Mouse (Mus musculus): ENCODE data around the gene Pja2. TPM values are rescaled to one million over a fixed set of nuclear protein-coding genes. Genes with fewer than 3 reads are reported as not detected.

The Pja2 gene
- 178 and 187 TPM in 2 replicates for polyA plus RNA-seq (2015; fragmentation: Nextera tagmentation; extraction: Ambion mirVana)

GRCm38 (mm10) chr17:64331898-64332769 lies at the start of gene Pja2:
TSS of gene Pja2 (minus strand) at chr17:64331916.
- Histone ChIP-seq H3K4me3 (peak within 1 kb of the TSS; percentile 93), H3K4me1 (replicated peaks) (peaks cover 22% of the 10 kb centered on the region), H3K36me3 (no peaks in the 10 kb centered on the region), H3K9ac (peak within 1 kb of the TSS; percentile 100), H3K27ac (replicated peaks) (peak within 1 kb of the TSS; percentile 98), H3K9me3 (no peaks in the 10 kb centered on the region), H3K27me3 (no peaks in the 10 kb centered on the region), H3K4me2 (peak within 1 kb of the TSS; percentile 65)
- WGBS = under 1% methylated on average over 49 of the region's 60 CpGs
- ATAC-seq (ENCODE audit: low FRiP score, low read depth) = peak; percentile 100

- Histone ChIP-seq H3K9ac (no peak overlapping the region), H3K27me3 (no peaks in the 10 kb centered on the region), H3K4me3 (no peak overlapping the region), H3K36me3 (no peaks in the 10 kb centered on the region), H3K4me2 (no peak overlapping the region), H3K9me3 (no peaks in the 10 kb centered on the region), H3K27ac (replicated peaks) (no peak overlapping the region), H3K4me1 (replicated peaks) (no peaks in the 10 kb centered on the region)
- ATAC-seq (ENCODE audit: low FRiP score, low read depth) = peak; percentile 73
- WGBS = 68% methylated on average over 4 of the region's 4 CpGs
Observed at GRCm38 (mm10) chr17:64375327-64375726, 43.6 kb upstream of the Pja2 start.

GRCm38 (mm10) chr17:64363694-64364093 lies 32.0 kb upstream of the Pja2 start:
- Histone ChIP-seq H3K27ac (replicated peaks) (no peak overlapping the region), H3K36me3 (no peaks in the 10 kb centered on the region), H3K4me3 (no peak overlapping the region), H3K4me2 (no peak overlapping the region), H3K4me1 (replicated peaks) (no peaks in the 10 kb centered on the region), H3K9ac (no peak overlapping the region), H3K9me3 (no peaks in the 10 kb centered on the region), H3K27me3 (no peaks in the 10 kb centered on the region)
- WGBS = 69% methylated on average over 1 of the region's 1 CpGs
- no peak for ATAC-seq (ENCODE audit: low FRiP score, low read depth)

GRCm38 (mm10) chr17:64362570-64362969 lies 30.9 kb upstream of the Pja2 start:
- ATAC-seq (ENCODE audit: low FRiP score, low read depth) = no peak
- no peaks in the 10 kb centered on the region for H3K9me3 ChIP-seq
- H3K36me3 ChIP-seq = no peaks in the 10 kb centered on the region
- no peak overlapping the region for H3K4me2 ChIP-seq
- no peak overlapping the region for H3K4me3 ChIP-seq
- WGBS = 73% methylated on average over 5 of the region's 5 CpGs
- no peak overlapping the region for H3K27ac ChIP-seq (replicated peaks)
- no peaks in the 10 kb centered on the region for H3K27me3 ChIP-seq
- no peaks in the 10 kb centered on the region for H3K4me1 ChIP-seq (replicated peaks)
- no peak overlapping the region for H3K9ac ChIP-seq

GRCm38 (mm10) chr17:64361911-64362425 lies 30.3 kb upstream of the Pja2 start:
- no peak for ATAC-seq (ENCODE audit: low FRiP score, low read depth)
- H3K4me3 ChIP-seq = no peak overlapping the region
- 79% methylated on average over 3 of the region's 3 CpGs for WGBS

GRCm38 (mm10) chr17:64353940-64354339 lies 22.2 kb upstream of the Pja2 start:
- no peak overlapping the region for H3K4me3 ChIP-seq
- H3K9me3 ChIP-seq = no peaks in the 10 kb centered on the region
- WGBS = 96% methylated on average over 7 of the region's 7 CpGs
- no peaks in the 10 kb centered on the region for H3K36me3 ChIP-seq
- no peaks in the 10 kb centered on the region for H3K4me1 ChIP-seq (replicated peaks)
- H3K27me3 ChIP-seq = no peaks in the 10 kb centered on the region
- no peak overlapping the region for H3K4me2 ChIP-seq
- ATAC-seq (ENCODE audit: low FRiP score, low read depth) = no peak
- no peak overlapping the region for H3K27ac ChIP-seq (replicated peaks)
- no peak overlapping the region for H3K9ac ChIP-seq

More at GRCm38 (mm10) chr17:64361911-64362425, 30.3 kb upstream of the Pja2 start:
- no peak overlapping the region for H3K9ac ChIP-seq
- no peaks in the 10 kb centered on the region for H3K27me3 ChIP-seq
- H3K27ac ChIP-seq (replicated peaks) = no peak overlapping the region
- H3K4me1 ChIP-seq (replicated peaks) = no peaks in the 10 kb centered on the region
- H3K36me3 ChIP-seq = no peaks in the 10 kb centered on the region
- no peak overlapping the region for H3K4me2 ChIP-seq
- no peaks in the 10 kb centered on the region for H3K9me3 ChIP-seq

- Histone ChIP-seq H3K27me3 (no peaks in the 10 kb centered on the region), H3K9me3 (no peaks in the 10 kb centered on the region), H3K4me3 (0 out of 2 replicates have a peak overlapping the region, but pooled peaks have one; percentile 6), H3K9ac (0 out of 2 replicates have a peak overlapping the region, but pooled peaks have one; percentile 10), H3K27ac (replicated peaks) (no peak overlapping the region), H3K4me2 (peak overlapping the region; percentile 42), H3K36me3 (no peaks in the 10 kb centered on the region), H3K4me1 (replicated peaks) (no peaks in the 10 kb centered on the region)
- no peak for ATAC-seq (ENCODE audit: low FRiP score, low read depth)
- WGBS = 54% methylated on average over 17 of the region's 17 CpGs
Observed at GRCm38 (mm10) chr17:64346135-64346534, 14.4 kb upstream of the Pja2 start.

GRCm38 (mm10) chr17:64344576-64345172 lies 13.0 kb upstream of the Pja2 start:
- no peaks in the 10 kb centered on the region for H3K4me1 ChIP-seq (replicated peaks)
- no peak overlapping the region for H3K27ac ChIP-seq (replicated peaks)
- WGBS = 82% methylated on average over 7 of the region's 7 CpGs
- ATAC-seq (ENCODE audit: low FRiP score, low read depth) = no peak
- H3K27me3 ChIP-seq = no peaks in the 10 kb centered on the region
- H3K4me2 ChIP-seq = no peak overlapping the region
- no peaks in the 10 kb centered on the region for H3K9me3 ChIP-seq
- no peak overlapping the region for H3K9ac ChIP-seq
- H3K4me3 ChIP-seq = no peak overlapping the region
- no peaks in the 10 kb centered on the region for H3K36me3 ChIP-seq

- no peaks in the 10 kb centered on the region for H3K27me3 ChIP-seq
- H3K4me2 ChIP-seq = no peak overlapping the region
- no peak overlapping the region for H3K27ac ChIP-seq (replicated peaks)
- ATAC-seq (ENCODE audit: low FRiP score, low read depth) = no peak
- no peaks in the 10 kb centered on the region for H3K4me1 ChIP-seq (replicated peaks)
- no peak overlapping the region for H3K4me3 ChIP-seq
- H3K36me3 ChIP-seq = no peaks in the 10 kb centered on the region
- no peak overlapping the region for H3K9ac ChIP-seq
- WGBS = 79% methylated on average over 7 of the region's 7 CpGs
- no peaks in the 10 kb centered on the region for H3K9me3 ChIP-seq
Observed at GRCm38 (mm10) chr17:64341698-64342097, 10.0 kb upstream of the Pja2 start.

GRCm38 (mm10) chr17:64339752-64340151 lies 8.0 kb upstream of the Pja2 start:
- ATAC-seq (ENCODE audit: low FRiP score, low read depth) = no peak
- Histone ChIP-seq H3K27ac (replicated peaks) (no peak overlapping the region), H3K9ac (no peak overlapping the region), H3K4me1 (replicated peaks) (no peaks in the 10 kb centered on the region), H3K4me3 (no peak overlapping the region), H3K36me3 (no peaks in the 10 kb centered on the region), H3K4me2 (no peak overlapping the region), H3K27me3 (no peaks in the 10 kb centered on the region), H3K9me3 (no peaks in the 10 kb centered on the region)
- 78% methylated on average over 5 of the region's 5 CpGs for WGBS

GRCm38 (mm10) chr17:64337220-64337619 lies 5.5 kb upstream of the Pja2 start:
- Histone ChIP-seq H3K9ac (no peak overlapping the region), H3K36me3 (no peaks in the 10 kb centered on the region), H3K9me3 (no peaks in the 10 kb centered on the region), H3K4me1 (replicated peaks) (peaks cover 6% of the 10 kb centered on the region; the same call in 1 of the 2 replicates), H3K27ac (replicated peaks) (no peak overlapping the region), H3K27me3 (no peaks in the 10 kb centered on the region), H3K4me2 (no peak overlapping the region), H3K4me3 (no peak overlapping the region)
- WGBS = 92% methylated on average over 4 of the region's 4 CpGs
- ATAC-seq (ENCODE audit: low FRiP score, low read depth) = no peak

- H3K9ac ChIP-seq = no peak overlapping the region
- ATAC-seq (ENCODE audit: low FRiP score, low read depth) = no peak
- peaks cover 20% of the 10 kb centered on the region for H3K4me1 ChIP-seq (replicated peaks)
- no peaks in the 10 kb centered on the region for H3K27me3 ChIP-seq
- H3K4me3 ChIP-seq = no peak overlapping the region
- H3K4me2 ChIP-seq = no peak overlapping the region
- no peaks in the 10 kb centered on the region for H3K9me3 ChIP-seq
- no peaks in the 10 kb centered on the region for H3K36me3 ChIP-seq
- 88% methylated on average over 4 of the region's 4 CpGs for WGBS
- no peak overlapping the region for H3K27ac ChIP-seq (replicated peaks)
Observed at GRCm38 (mm10) chr17:64333956-64334355, 2.2 kb upstream of the Pja2 start.

All from hindbrain, embryonic 15.5 days (tissue).